Mouse (Mus musculus) natural killer cell, adult 2 months (primary cell): Measurements from ENCODE around the gene Dlgap4.

ENCODE experiments used
- DNase-seq, 2 experiments: peaks; one replicate each; pipeline ENCODE4 v3.0.0; 2022; ENCODE audit warnings: low spot score in 2 of 2

The Dlgap4 gene

DNA sequence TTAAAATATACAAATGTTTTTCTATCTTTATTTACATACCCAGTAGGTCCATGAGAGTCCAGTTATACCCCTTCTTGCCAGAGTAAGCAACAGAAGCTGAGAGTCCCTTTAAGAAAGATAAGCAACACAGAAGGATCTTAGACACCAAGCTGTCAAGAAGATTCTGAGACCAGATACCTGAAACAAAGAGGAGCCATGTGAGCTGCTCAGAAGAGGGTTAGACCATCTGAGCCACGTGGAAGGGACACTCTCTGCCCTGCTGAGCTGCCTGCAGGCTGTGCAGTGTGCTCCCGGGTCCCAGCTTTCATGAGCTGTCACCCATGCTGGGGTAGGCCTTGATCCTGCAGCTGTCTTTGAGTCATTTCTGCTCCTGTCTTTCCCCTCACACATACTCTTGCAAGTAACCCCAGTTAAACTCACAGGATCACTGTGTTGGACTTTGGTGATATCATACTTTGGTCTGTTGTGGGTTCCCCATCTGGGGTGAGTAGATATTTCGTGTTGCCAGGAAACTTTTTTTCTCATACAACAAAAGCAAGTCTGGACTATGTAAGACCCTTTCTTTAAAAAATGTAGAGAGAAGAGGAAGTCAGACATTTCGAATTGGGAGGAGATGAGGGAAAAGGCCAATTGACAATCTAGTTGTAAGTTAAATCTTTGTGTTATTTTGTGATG is 190.3 kb downstream of the Dlgap4 start:
- DNase-seq = no peak

DNA sequence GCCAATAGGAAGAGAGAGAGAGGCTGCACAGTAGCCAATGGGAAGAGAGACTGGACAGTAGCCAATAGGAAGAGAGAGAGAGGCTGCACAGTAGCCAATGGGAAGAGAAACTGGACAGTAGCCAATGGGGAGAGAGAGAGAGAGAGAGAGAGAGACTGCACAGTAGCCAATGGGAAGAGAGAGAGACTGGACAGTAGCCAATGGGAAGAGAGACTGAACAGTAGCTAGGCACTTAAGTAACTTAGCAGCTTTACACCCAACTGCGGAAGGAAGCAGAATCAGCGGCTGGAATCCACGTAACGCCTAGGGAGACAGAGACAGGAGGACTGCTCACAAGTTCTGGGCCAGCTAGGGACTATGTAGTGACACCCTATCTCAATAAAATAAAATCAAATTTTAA is 191.1 kb downstream of the Dlgap4 start:
- DNase-seq = no peak

DNA sequence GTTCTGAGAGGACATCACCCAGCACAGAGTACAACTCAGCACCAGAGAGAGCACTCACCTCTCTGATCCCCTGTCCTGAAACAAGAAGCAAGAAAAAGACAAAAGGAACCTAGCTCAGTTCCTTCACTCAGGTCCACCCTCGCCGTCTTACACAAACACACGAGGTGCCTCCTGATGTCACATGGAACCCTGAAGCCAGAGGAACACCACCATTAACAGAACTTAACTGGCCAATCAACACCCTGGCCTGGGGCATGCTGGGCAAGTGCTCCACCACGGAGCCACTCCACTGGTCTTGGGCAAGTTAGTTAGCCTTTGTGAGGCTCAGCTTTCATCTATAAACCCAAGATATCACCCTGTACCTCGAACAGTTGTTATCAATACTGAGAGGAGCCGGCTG is 193.4 kb downstream of the Dlgap4 start:
- no peak for DNase-seq

DNA sequence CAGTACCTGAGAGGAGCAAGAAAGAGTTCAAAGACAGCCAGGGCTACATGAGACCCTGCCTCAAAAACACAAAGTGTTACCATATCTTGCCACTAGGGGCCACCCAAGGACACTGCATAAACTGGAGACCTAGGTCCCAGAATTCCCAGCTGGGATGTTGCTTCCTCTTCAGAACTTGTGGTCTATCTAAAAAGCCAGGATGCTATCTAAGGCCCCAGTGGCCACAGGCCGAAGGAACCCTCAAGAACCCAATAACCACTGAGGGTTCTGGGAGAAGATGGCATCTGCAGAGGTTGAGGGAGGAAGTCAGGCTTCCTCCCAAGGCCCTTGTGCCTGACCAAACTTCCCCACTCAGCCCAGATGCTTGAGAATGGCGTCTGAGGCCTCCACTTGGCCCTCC is 196.1 kb downstream of the Dlgap4 start:
- DNase-seq = peak; percentile 16 to 41

- DNase-seq = no peak
These were observed 197.2 kb downstream of the Dlgap4 start for GRCm38 (mm10) chr2:156810716-156811115.

DNA sequence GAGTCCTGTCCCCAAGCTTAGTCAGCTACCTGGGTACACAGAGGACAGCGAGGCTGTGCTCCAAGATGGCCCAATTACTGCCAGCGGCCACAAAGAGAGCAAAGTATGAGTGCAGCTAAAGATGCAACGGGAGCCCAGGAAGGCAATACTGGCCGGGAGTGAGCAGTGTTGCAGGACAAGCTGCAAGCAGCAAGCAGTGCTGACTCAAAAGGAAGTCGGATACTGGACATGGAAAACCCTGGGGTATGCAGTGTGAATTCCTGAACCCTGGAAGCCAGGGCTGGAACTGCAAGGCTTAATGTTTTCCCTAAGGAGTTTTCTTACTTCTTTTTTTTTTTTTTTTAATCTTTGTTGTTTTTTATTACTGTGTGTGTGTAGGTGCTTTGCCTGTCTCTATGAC is 198.1 kb downstream of the Dlgap4 start:
- no peak for DNase-seq
